Mouse (Mus musculus) ES-Bruce4 (cell line): ENCODE measurements at regions not wholly inside any gene's neighbourhood (a gene's known extent, or its start where the extent isn't known, plus 50 kb on each side); places are given as distances from the start of the nearest gene placed in this dataset.

Source experiments
- H3K27ac ChIP-seq: 2 replicates; pipeline ENCODE4 v1.5.1; 2012; ENCODE audit warnings: low read length, inconsistent platforms; ENCODE audit not compliant: insufficient read depth
- H3K27me3 ChIP-seq: 2 replicates; pipeline ENCODE4 v1.6.1; 2012; ENCODE audit warnings: mild to moderate bottlenecking, low read length, inconsistent platforms; ENCODE audit not compliant: control insufficient read depth, poor library complexity, insufficient read depth, severe bottlenecking
- H3K36me3 ChIP-seq: 2 replicates; pipeline ENCODE4 v1.6.1; 2012; ENCODE audit warnings: inconsistent platforms, mild to moderate bottlenecking, low read length, moderate library complexity; ENCODE audit not compliant: control insufficient read depth, poor library complexity, insufficient read depth, severe bottlenecking
- H3K4me1 ChIP-seq: one replicate; pipeline ENCODE4 v1.8.1; 2011; ENCODE audit warnings: low read length; ENCODE audit not compliant: control insufficient read depth, insufficient read depth
- H3K4me3 ChIP-seq: 2 replicates; pipeline ENCODE4 v1.5.1; 2011; ENCODE audit warnings: low read depth, mild to moderate bottlenecking, low read length
- H3K9ac ChIP-seq: 2 replicates; pipeline ENCODE4 v1.6.1; 2012; ENCODE audit warnings: low read depth, mild to moderate bottlenecking, inconsistent platforms; ENCODE audit not compliant: poor library complexity, severe bottlenecking
- H3K9me3 ChIP-seq: replicated peaks from 2 replicates; pipeline ENCODE4 v1.6.1; 2012; ENCODE audit warnings: mild to moderate bottlenecking, low read length, inconsistent platforms; ENCODE audit not compliant: control insufficient read depth, poor library complexity, insufficient read depth, severe bottlenecking
- CTCF ChIP-seq: IDR thresholded peaks from one replicate; pipeline ENCODE4 v1.8.1; 2011; ENCODE audit warnings: low read depth, low read length
- EP300 ChIP-seq: IDR thresholded peaks from 2 replicates; pipeline ENCODE4 v1.6.1; 2011; ENCODE audit warnings: low read depth, low read length; ENCODE audit not compliant: insufficient read depth
- POLR2A ChIP-seq: IDR thresholded peaks from one replicate; pipeline ENCODE4 v1.8.1; 2011; ENCODE audit warnings: low read length; ENCODE audit not compliant: insufficient read depth

DNA sequence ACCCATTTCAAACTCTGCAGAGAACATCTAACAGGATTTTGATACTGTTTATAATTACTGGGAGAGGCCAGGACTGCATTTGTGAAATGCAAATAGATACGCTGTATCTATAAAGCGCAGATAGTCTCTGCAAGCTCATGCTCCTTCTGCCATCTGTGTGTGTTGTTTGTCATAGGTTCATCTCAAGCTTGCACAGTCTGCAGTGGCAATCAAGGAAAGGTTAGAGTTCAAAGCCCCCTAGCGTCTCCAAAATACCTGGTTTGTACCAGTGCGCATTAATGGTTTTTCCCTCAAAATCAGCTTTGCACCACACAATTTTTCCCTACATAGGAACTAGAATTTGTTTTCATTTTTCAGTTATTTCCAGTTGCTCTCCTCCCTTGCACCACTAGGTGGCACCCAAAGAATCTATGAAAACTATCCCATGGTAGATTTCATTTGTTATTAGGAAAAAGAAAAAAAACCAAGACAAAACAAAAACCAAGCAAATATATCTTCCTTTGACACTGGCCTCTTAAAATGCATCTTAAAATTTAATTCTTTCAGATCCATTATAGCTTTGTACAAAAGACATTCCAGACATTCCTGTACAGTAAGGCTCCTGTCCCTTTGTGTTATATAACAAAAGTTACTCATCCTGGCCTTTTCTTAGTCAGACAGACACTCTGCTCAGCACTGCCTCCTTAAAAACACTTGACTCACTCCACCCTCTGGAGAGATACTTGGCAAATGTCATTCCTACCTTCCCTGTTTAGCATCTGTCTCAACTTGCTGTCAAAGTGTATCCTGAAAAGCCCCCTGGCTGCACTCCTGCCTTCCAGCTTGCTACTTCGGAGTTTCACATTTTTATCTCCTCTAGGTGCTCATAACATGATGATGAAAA is 92.7 kb upstream of the Rap2b start:
- Histone ChIP-seq H3K27ac (no peak overlapping the region), H3K27me3 (no peaks in the 10 kb centered on the region), H3K36me3 (no peaks in the 10 kb centered on the region), H3K9me3 (no peaks in the 10 kb centered on the region), H3K4me1 (no peaks in the 10 kb centered on the region), H3K9ac (no peak overlapping the region), H3K4me3 (no peak overlapping the region)
- TF ChIP-seq CTCF (no peak), POLR2A (no peak), EP300 (no peak)

DNA sequence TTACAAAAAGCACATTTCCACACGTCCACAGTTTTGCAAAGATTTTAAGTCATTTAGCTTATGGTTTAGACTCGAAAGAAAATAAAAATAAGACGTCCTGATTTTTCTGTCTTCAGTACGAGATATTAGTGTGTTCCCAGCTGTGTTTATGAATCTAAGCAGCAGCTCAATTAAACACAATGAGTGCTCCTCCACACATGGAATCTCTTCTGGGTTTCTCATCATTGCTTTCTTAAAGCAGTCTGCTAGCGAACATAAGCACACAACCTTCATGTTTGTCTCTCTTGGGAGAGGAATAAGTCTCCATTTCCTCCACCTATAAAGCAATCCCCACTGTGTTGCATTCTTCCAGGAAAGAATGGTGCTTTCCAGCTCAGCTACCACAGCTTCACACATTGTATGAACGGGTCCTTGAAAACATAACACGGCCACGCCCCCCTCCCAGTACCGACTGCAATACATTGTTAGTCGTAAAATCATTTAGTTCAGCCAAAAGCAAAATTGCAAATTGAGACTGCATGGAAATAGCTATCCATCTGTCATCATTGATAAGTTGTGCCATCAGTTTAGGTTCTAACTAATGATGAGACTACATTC is 75.4 kb upstream of the Rap2b start:
- H3K4me3 ChIP-seq: no peak overlapping the region
- no peak for TF ChIP-seq POLR2A
- no peak for TF ChIP-seq CTCF
- no peak for TF ChIP-seq EP300
- no peaks in the 10 kb centered on the region for H3K36me3 ChIP-seq

DNA sequence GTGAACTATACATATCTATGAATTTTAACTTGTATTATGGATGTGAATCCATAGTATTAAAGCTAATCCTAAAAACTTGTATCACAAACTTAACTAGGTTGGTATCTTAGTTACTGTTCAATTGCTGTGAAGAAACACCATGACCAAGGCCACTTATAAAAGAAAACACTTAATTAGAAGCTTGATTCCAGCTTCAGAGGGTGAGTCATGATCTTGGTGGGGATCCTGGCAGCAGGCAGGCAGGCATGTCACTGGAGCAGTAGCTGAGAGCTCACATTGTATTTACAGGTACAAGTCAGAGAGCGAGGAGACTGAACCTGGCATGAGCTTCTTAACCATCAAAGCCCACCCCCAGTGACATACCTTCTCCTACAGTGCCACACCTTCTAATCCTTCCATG is 73.2 kb upstream of the Rap2b start:
- H3K36me3 ChIP-seq: no peaks in the 10 kb centered on the region
- no peak for TF ChIP-seq CTCF
- no peak for TF ChIP-seq EP300
- no peak for TF ChIP-seq POLR2A
- H3K9me3 ChIP-seq: no peaks in the 10 kb centered on the region
- no peaks in the 10 kb centered on the region for H3K27me3 ChIP-seq
- H3K9ac ChIP-seq: no peak overlapping the region
- no peaks in the 10 kb centered on the region for H3K4me1 ChIP-seq
- no peak overlapping the region for H3K27ac ChIP-seq
- H3K4me3 ChIP-seq: no peak overlapping the region

More for the DNA sequence above, 75.4 kb upstream of the Rap2b start:
- H3K9ac ChIP-seq: no peak overlapping the region
- H3K27me3 ChIP-seq: no peaks in the 10 kb centered on the region
- no peaks in the 10 kb centered on the region for H3K9me3 ChIP-seq
- no peaks in the 10 kb centered on the region for H3K4me1 ChIP-seq
- no peak overlapping the region for H3K27ac ChIP-seq

DNA sequence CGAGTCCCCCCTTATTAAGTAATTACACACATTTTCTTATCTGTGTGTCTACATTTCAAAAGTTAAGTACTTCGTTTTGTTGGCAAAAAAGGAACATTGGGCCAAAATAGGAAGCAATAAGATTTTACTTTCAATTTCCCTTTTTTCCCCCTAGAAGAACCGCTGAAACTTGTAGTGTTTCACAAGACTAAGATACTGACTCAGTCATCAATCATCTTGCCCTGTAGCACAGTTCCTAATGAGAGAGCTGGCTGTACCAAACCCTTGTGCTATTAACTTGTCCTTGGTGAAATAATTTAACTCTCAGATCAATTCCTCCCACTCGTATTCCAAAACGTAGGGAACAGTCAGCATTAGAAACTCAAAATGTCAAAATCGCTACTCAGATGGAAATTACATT is 66.6 kb upstream of the Rap2b start:
- Histone ChIP-seq H3K4me3 (no peak overlapping the region), H3K9ac (no peak overlapping the region), H3K9me3 (no peaks in the 10 kb centered on the region), H3K27ac (no peak overlapping the region), H3K27me3 (no peaks in the 10 kb centered on the region), H3K36me3 (no peaks in the 10 kb centered on the region), H3K4me1 (no peaks in the 10 kb centered on the region)
- TF ChIP-seq POLR2A (no peak), CTCF (no peak), EP300 (no peak)

DNA sequence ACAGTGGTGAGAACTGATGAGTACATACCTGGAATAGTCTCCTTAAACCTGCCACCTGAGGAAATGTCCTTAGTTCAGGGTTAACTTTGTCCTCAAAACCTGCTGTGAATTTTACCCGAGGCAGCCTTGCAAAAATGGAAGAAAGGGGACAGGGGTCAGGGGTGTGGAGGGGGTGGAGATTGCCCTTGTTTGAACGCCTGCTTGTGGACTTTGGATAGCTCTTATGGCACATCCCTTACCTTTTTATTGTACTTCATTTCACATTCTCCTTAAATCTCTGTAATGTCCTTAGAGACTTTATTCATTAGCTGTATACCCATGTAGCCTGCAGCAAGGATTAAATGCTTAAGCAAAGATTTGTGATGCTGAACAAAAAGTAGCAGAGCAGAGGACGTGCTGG is 64.1 kb upstream of the Rap2b start:
- Histone ChIP-seq H3K36me3 (no peaks in the 10 kb centered on the region), H3K4me1 (no peaks in the 10 kb centered on the region), H3K4me3 (no peak overlapping the region), H3K9ac (no peak overlapping the region), H3K27me3 (no peaks in the 10 kb centered on the region), H3K9me3 (no peaks in the 10 kb centered on the region), H3K27ac (no peak overlapping the region)
- TF ChIP-seq EP300 (no peak), POLR2A (no peak), CTCF (no peak)

DNA sequence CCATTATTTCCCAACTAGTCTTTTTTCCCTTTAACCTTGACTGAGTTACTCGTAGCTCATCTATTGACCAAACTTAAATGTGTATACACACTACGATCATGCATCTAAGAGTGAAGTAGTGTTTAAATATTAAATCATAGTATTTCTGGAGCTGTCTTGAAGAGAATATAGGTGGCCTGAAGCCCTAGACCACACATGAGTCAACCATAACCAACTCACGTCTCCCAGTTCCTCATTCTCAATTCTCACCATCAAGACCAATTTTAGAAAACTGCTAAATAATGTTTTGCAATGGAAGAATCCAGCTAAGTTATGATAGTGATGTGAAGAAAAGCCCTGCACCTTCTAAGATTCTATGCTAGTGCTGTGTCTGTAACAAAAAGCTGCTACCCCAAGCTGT is 59.2 kb upstream of the Rap2b start:
- no peaks in the 10 kb centered on the region for H3K36me3 ChIP-seq
- TF ChIP-seq CTCF: no peak
- no peak for TF ChIP-seq POLR2A
- no peak for TF ChIP-seq EP300
- H3K27ac ChIP-seq: no peak overlapping the region
- no peaks in the 10 kb centered on the region for H3K27me3 ChIP-seq
- no peak overlapping the region for H3K9ac ChIP-seq
- peaks cover 2% of the 10 kb centered on the region for H3K4me1 ChIP-seq
- no peak overlapping the region for H3K4me3 ChIP-seq
- H3K9me3 ChIP-seq: no peaks in the 10 kb centered on the region
